Mouse (Mus musculus) E14TG2a.4 (cell line): ENCODE measurements around the gene Vsig8.

ENCODE experiments used
- CTCF ChIP-seq: conservative IDR thresholded peaks from 2 replicates; pipeline ENCODE4 v1.5.1; 2014; ENCODE audit warnings: low read length
- NANOG ChIP-seq: IDR thresholded peaks from 2 replicates; pipeline ENCODE4 v1.6.1; 2014; ENCODE audit warnings: borderline replicate concordance, low read length, mixed read lengths
- POU5F1 ChIP-seq: IDR thresholded peaks from 2 replicates; pipeline ENCODE4 v1.6.1; 2014; ENCODE audit warnings: low read length, borderline replicate concordance

DNA sequence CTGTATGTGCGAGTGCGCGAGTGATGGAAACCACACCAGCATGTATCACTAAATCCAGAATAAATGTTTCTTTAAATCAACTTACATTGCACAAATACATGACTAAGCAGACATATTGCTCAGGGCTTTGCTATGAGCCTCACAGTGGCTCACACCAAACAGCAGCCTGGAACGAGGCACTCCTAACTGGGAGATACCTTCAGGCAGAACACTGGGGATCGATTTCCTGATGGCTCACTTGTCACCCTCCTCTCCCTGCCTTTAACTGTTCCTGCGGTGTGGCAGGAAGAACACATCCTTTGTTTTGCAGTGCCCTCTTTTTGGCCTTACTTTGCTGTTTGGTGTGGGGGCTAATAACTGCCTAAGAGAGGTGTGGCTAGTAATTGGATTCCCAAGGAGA is 36.1 kb upstream of the Vsig8 start:
- no peak for TF ChIP-seq CTCF
- TF ChIP-seq NANOG: no peak
- no peak for TF ChIP-seq POU5F1
